Comparison of ENCODE assay signal across 7 mouse cellular contexts in the genomic region with DNA sequence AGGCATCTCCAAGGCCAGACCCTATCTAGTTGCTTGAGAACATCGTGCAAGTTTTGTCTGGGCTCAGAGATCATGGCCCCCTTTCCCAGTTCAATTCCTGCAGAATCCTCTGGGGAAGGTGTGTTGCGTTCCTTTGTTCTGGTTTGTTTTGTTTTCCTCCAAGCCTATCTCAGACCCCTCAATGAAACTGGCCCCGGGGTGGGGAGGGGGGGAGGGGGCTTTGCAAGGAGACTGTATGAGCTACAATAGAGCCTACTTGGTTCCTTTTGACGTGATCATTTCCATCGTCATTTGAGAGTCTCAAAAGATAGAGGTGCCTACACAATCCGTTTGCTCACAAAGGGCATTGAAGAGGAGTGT. TPM values are rescaled to one million over a fixed set of nuclear protein-coding genes. Genes with fewer than 3 reads are reported as not detected.
A peak's percentile ranks its signal among the peaks of the same experiment; 100 is the strongest.
DNase-seq lines count a peak whose midpoint lies in the region; ATAC-seq and TF ChIP-seq lines count a peak whose summit lies in the region.

No protein-coding gene starts in this region.

- H3K27ac ChIP-seq in kidney, embryonic 16.5 days (ENCODE audit: low read length) = no peak overlapping the region
- peak overlapping the region; percentile 87 for H3K27ac ChIP-seq in bone marrow macrophage, adult 2 months (ENCODE audit: insufficient read depth, low read depth, low read length)
- H3K27ac ChIP-seq in embryonic facial prominence, embryonic 14.5 days (replicated peaks; ENCODE audit: low read depth, low read length) = no peak overlapping the region
- H3K27ac ChIP-seq in liver, embryonic 16.5 days (ENCODE audit: low read length) = no peak overlapping the region

- no peak for ATAC-seq in kidney, embryonic 16.5 days (ENCODE audit: low FRiP score, low TSS enrichment)
- no peak for ATAC-seq in embryonic facial prominence, embryonic 14.5 days (ENCODE audit: low read depth)
- ATAC-seq in liver, embryonic 16.5 days (ENCODE audit: low read depth) = no peak

- 0 out of 2 replicates have a peak overlapping the region, but pooled peaks have one; percentile 63 for H3K9ac ChIP-seq in kidney, embryonic 16.5 days (replicated peaks; ENCODE audit: low read length)
- H3K9ac ChIP-seq in embryonic facial prominence, embryonic 14.5 days (ENCODE audit: low read depth, low read length) = no peak overlapping the region
- H3K9ac ChIP-seq in liver, embryonic 16.5 days (ENCODE audit: low read depth, low read length) = no peak overlapping the region

- H3K27me3 ChIP-seq in kidney, embryonic 16.5 days (ENCODE audit: insufficient read depth, low read length) = peaks cover 25% of the 10 kb centered on the region
- peaks cover 50% of the 10 kb centered on the region for H3K27me3 ChIP-seq in embryonic facial prominence, embryonic 14.5 days (replicated peaks; ENCODE audit: control insufficient read depth, insufficient read depth, low read length)
- H3K27me3 ChIP-seq in liver, embryonic 16.5 days (ENCODE audit: control insufficient read depth, insufficient read depth, low read depth, low read length) = peaks cover 24% of the 10 kb centered on the region

- TF ChIP-seq POLR2A in bone marrow macrophage, adult 2 months (IDR thresholded peaks at IDR 0.05; ENCODE audit: borderline replicate concordance, low read depth, low read length) = no peak

- 15% methylated on average over 6 of the region's 6 CpGs for WGBS in kidney, embryonic 16.5 days
- WGBS in embryonic facial prominence, embryonic 14.5 days = 13% methylated on average over 6 of the region's 6 CpGs
- 7% methylated on average over 6 of the region's 6 CpGs for WGBS in liver, embryonic 16.5 days (ENCODE audit: insufficient replicate concordance)

- no peaks in the 10 kb centered on the region for H3K9me3 ChIP-seq in kidney, embryonic 16.5 days (ENCODE audit: low read length)
- no peaks in the 10 kb centered on the region for H3K9me3 ChIP-seq in embryonic facial prominence, embryonic 14.5 days (ENCODE audit: control insufficient read depth, low read length)
- no peaks in the 10 kb centered on the region for H3K9me3 ChIP-seq in liver, embryonic 16.5 days (replicated peaks; ENCODE audit: control insufficient read depth, low read length)

- no peak for DNase-seq in kidney, adult 11 months
- DNase-seq in embryonic facial prominence, embryonic 14.5 days (ENCODE audit: low spot score) = no peak
- DNase-seq in thymus, postnatal 14 days = no peak
- no peak for DNase-seq in urinary bladder, postnatal 4 days (ENCODE audit: low spot score in 2 of 2)

- TF ChIP-seq CTCF in bone marrow macrophage, adult 2 months (IDR thresholded peaks at IDR 0.05; ENCODE audit: low read depth, low read length) = no peak

- H3K4me1 ChIP-seq in kidney, embryonic 16.5 days (ENCODE audit: insufficient read depth, low read length) = peaks cover 18% of the 10 kb centered on the region
- H3K4me1 ChIP-seq in bone marrow macrophage, adult 2 months (ENCODE audit: control insufficient read depth, insufficient read depth, low read length) = peaks cover 19% of the 10 kb centered on the region
- peaks cover 17% of the 10 kb centered on the region; the same call in 1 of the 2 replicates for H3K4me1 ChIP-seq in embryonic facial prominence, embryonic 14.5 days (ENCODE audit: control insufficient read depth, insufficient read depth, low read length)
- peaks cover 6% of the 10 kb centered on the region for H3K4me1 ChIP-seq in liver, embryonic 16.5 days (ENCODE audit: control insufficient read depth, low read depth, low read length)

- peak overlapping the region; percentile 49 for H3K4me3 ChIP-seq in kidney, embryonic 16.5 days (ENCODE audit: low read length)
- peak overlapping the region; percentile 67 for H3K4me3 ChIP-seq in bone marrow macrophage, adult 2 months (ENCODE audit: insufficient read depth, low read length)
- H3K4me3 ChIP-seq in embryonic facial prominence, embryonic 14.5 days (ENCODE audit: low read depth, low read length) = 0 out of 2 replicates have a peak overlapping the region, but pooled peaks have one; percentile 43
- H3K4me3 ChIP-seq in liver, embryonic 16.5 days (ENCODE audit: low read depth, low read length) = no peak overlapping the region; the same call in 1 of the 2 replicates

- no peaks in the 10 kb centered on the region for H3K36me3 ChIP-seq in kidney, embryonic 16.5 days (ENCODE audit: insufficient read depth, low read length)
- H3K36me3 ChIP-seq in embryonic facial prominence, embryonic 14.5 days (ENCODE audit: control insufficient read depth, insufficient read depth, low read length) = no peaks in the 10 kb centered on the region
- H3K36me3 ChIP-seq in liver, embryonic 16.5 days (ENCODE audit: control insufficient read depth, insufficient read depth) = no peaks in the 10 kb centered on the region

- peak overlapping the region; percentile 61 for H3K4me2 ChIP-seq in kidney, embryonic 16.5 days (replicated peaks; ENCODE audit: low read depth, low read length)
- H3K4me2 ChIP-seq in embryonic facial prominence, embryonic 14.5 days (ENCODE audit: low read depth, low read length) = peak overlapping the region; percentile 78
- peak overlapping the region; percentile 57; the same call in 1 of the 2 replicates for H3K4me2 ChIP-seq in liver, embryonic 16.5 days (ENCODE audit: low read depth, low read length)

RNA-seq across cellular contexts. Expression of a gene that starts 0.8 kb away (rescaled TPM):
- polyA plus RNA-seq in kidney, embryonic 16.5 days (2015; fragmentation: Nextera tagmentation; extraction: Ambion mirVana) = 13.1 and 15.9 TPM in 2 replicates
- polyA plus RNA-seq in bone marrow macrophage, adult 2 months (2012; ENCODE audit: insufficient read depth, insufficient read length, missing spikeins) = 8.2 and 8.3 TPM in 2 replicates
- 29.7 and 31.4 TPM in 2 replicates for polyA plus RNA-seq in embryonic facial prominence, embryonic 14.5 days (2014; fragmentation: Nextera tagmentation; extraction: Ambion mirVana)
- 1.5 and 1.7 TPM in 2 replicates for polyA plus RNA-seq in liver, embryonic 16.5 days (2015; fragmentation: Nextera tagmentation; extraction: Ambion mirVana)

RNA-seq across cellular contexts. Expression of a gene that starts 13.6 kb away (rescaled TPM):
- polyA plus RNA-seq in kidney, embryonic 16.5 days (2015; fragmentation: Nextera tagmentation; extraction: Ambion mirVana) = 0.15 and 0.72 TPM in 2 replicates
- polyA plus RNA-seq in bone marrow macrophage, adult 2 months (2012; ENCODE audit: insufficient read depth, insufficient read length, missing spikeins) = not detected in 2 replicates
- polyA plus RNA-seq in embryonic facial prominence, embryonic 14.5 days (2014; fragmentation: Nextera tagmentation; extraction: Ambion mirVana) = 4.1 and 4.9 TPM in 2 replicates
- polyA plus RNA-seq in liver, embryonic 16.5 days (2015; fragmentation: Nextera tagmentation; extraction: Ambion mirVana) = not detected in 2 replicates

RNA-seq across cellular contexts. Expression of a gene that starts 34.6 kb away (rescaled TPM):
- polyA plus RNA-seq in kidney, embryonic 16.5 days (2015; fragmentation: Nextera tagmentation; extraction: Ambion mirVana) = 19.0 and 20.0 TPM in 2 replicates
- polyA plus RNA-seq in bone marrow macrophage, adult 2 months (2012; ENCODE audit: insufficient read depth, insufficient read length, missing spikeins) = 338 and 370 TPM in 2 replicates
- 14.0 and 14.6 TPM in 2 replicates for polyA plus RNA-seq in embryonic facial prominence, embryonic 14.5 days (2014; fragmentation: Nextera tagmentation; extraction: Ambion mirVana)
- polyA plus RNA-seq in liver, embryonic 16.5 days (2015; fragmentation: Nextera tagmentation; extraction: Ambion mirVana) = 2.5 and 2.6 TPM in 2 replicates

Comparison
In these comparisons a context has a peak if more than half of its experiments do, and no peak if none do; other contexts are left out.
1. RNA of a gene that starts 34.6 kb away (polyA plus RNA-seq): 338 to 370 TPM in bone marrow macrophage, adult 2 months; 19.0 to 20.0 TPM in kidney, embryonic 16.5 days, 14.0 to 14.6 TPM in embryonic facial prominence, embryonic 14.5 days and 2.5 to 2.6 TPM in liver, embryonic 16.5 days; every median in the first group is over 10 times any median in the second.
2. Peak in every context shown above with its lines, with median percentiles within 50 percentile points of each other: H3K4me2 ChIP-seq.